Comparison of ENCODE assay signal across 8 mouse cellular contexts in the genomic region with DNA sequence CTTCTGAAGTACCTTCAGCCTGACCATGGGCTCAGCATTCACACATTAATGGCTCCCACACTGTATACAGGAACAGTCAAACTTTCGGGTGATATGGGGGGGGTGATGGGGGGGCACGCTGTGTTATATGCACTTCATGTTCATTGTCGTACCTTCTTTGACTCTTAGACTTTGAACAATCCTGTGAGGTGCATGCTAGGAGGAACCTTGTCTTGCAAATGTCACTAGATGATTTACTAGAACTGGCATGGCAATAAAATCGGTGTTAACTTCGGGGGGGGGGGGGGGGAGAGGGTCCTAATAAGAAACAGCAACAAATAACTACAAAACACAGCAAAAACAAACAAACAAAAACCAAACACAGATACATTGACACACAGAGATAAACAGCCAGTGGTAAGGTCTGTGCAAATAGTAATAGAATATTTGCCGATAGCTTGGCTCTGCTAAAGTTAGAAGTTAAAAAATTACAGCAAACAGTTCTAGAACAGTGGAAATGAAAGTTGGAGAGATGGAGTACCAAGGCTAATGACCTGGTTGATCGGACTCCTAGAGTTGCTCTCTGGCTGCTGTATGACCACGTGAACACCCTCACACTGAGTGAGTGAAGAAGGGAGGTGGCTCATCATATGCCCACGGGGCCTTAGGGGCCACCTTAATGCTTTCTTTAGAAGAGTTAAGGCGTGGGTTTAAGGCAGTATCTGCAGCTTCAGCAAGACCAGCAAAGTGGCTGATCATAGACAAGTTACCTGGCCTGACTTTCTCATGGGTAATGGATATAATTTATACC.
"Had no signal": no experiment of that assay in that cellular context is flagged by ENCODE, and none has a peak within 500 bp of the region (broad histone marks: within the 10 kb centered on the region; RNA-seq: fewer than 3 reads in every experiment).

No protein-coding gene starts in this region.

- H3K9me3 ChIP-seq: limb, embryonic 15.5 days; midbrain, embryonic 12.5 days had no signal

- ATAC-seq: hindbrain, postnatal 0 days; midbrain, embryonic 16.5 days had no signal

- H3K4me3 ChIP-seq: limb, embryonic 15.5 days; midbrain, embryonic 12.5 days had no signal

- H3K27me3 ChIP-seq: limb, embryonic 15.5 days; midbrain, embryonic 12.5 days had no signal

- H3K9ac ChIP-seq: limb, embryonic 15.5 days; liver, embryonic 14.5 days; midbrain, embryonic 12.5 days had no signal

- H3K27ac ChIP-seq: hindbrain, postnatal 0 days; limb, embryonic 15.5 days; liver, embryonic 14.5 days; midbrain, embryonic 12.5 days; stomach, postnatal 0 days had no signal

- DNase-seq: lung, adult 18-20 months; thymus, postnatal 4 days had no signal

- H3K4me2 ChIP-seq: limb, embryonic 15.5 days; midbrain, embryonic 12.5 days had no signal

- H3K4me1 ChIP-seq: limb, embryonic 15.5 days; midbrain, embryonic 12.5 days had no signal
